Mouse (Mus musculus): Measurements from ENCODE around the gene Adamts14. TPM values are rescaled to one million over a fixed set of nuclear protein-coding genes. Genes with fewer than 3 reads are reported as not detected.

Gene Adamts14
- polyA plus RNA-seq, 1 experiment from 2014 or later = 0.55 TPM

Other genes starting within 250 kb of the Adamts14 start
- 20.5 and 21.8 TPM in 2 replicates for gene Pcbd1, start 184.1 kb downstream of the Adamts14 start, polyA plus RNA-seq (2014; fragmentation: Nextera tagmentation; extraction: Ambion mirVana)
- 86.9 and 91.0 TPM in 2 replicates for gene Sgpl1, start 125.7 kb downstream of the Adamts14 start, polyA plus RNA-seq (2014; fragmentation: Nextera tagmentation; extraction: Ambion mirVana)
- gene Tbata, start 101.5 kb downstream of the Adamts14 start, polyA plus RNA-seq (2014; fragmentation: Nextera tagmentation; extraction: Ambion mirVana) = not detected in 2 replicates
- 0.10 TPM in 1 of 2 replicates, not detected in the other for gene Prf1, start 24.4 kb upstream of the Adamts14 start, polyA plus RNA-seq (2014; fragmentation: Nextera tagmentation; extraction: Ambion mirVana)
- gene Pald1, start 110.1 kb upstream of the Adamts14 start, polyA plus RNA-seq (2014; fragmentation: Nextera tagmentation; extraction: Ambion mirVana) = 16.0 and 17.0 TPM in 2 replicates
- not detected in 2 replicates for gene Nodal, start 144.5 kb upstream of the Adamts14 start, polyA plus RNA-seq (2014; fragmentation: Nextera tagmentation; extraction: Ambion mirVana)
- gene Eif4ebp2, start 179.2 kb upstream of the Adamts14 start, polyA plus RNA-seq (2014; fragmentation: Nextera tagmentation; extraction: Ambion mirVana) = 28.5 and 33.3 TPM in 2 replicates
- gene Lrrc20, start 202.4 kb upstream of the Adamts14 start, polyA plus RNA-seq (2014; fragmentation: Nextera tagmentation; extraction: Ambion mirVana) = 11.6 and 11.8 TPM in 2 replicates